Mouse (Mus musculus) liver, embryonic 11.5 days (tissue): ENCODE measurements at regions not wholly inside any gene's neighbourhood (a gene's known extent, or its start where the extent isn't known, plus 50 kb on each side); places are given as distances from the start of the nearest gene placed in this dataset.
A peak's percentile ranks its signal among the peaks of the same experiment; 100 is the strongest.

ENCODE experiments used
- ATAC-seq: fragments of 200-750 bp; cut with Nextera tagmentation; replicated peaks from 2 replicates; pipeline ENCODE4 v1.8.0; 2017; ENCODE audit warnings: moderate number of reproducible peaks, mild to moderate bottlenecking, moderate TSS enrichment, moderate library complexity; ENCODE audit not compliant: low FRiP score
- DNase-seq: peaks from one replicate; pipeline ENCODE4 v3.0.0-alpha.2; 2017; ENCODE audit warnings: low spot score
- H3K27ac ChIP-seq: fragments of 300-500 bp; sonication (generic); 2 replicates; pipeline ENCODE4 v1.5.1; 2014; ENCODE audit warnings: mild to moderate bottlenecking, low read depth, low read length, control low read depth
- H3K27me3 ChIP-seq: fragments of 300-500 bp; sonication (generic); replicated peaks from 2 replicates; pipeline ENCODE4 v1.6.1; 2014; ENCODE audit warnings: low read length, mixed read lengths; ENCODE audit not compliant: control insufficient read depth, insufficient read depth
- H3K36me3 ChIP-seq: fragments of 300-500 bp; sonication (generic); 2 replicates; pipeline ENCODE4 v1.6.1; 2014; ENCODE audit warnings: mild to moderate bottlenecking, low read length, moderate library complexity, mixed read lengths; ENCODE audit not compliant: control insufficient read depth, insufficient read depth
- H3K4me1 ChIP-seq: fragments of 300-500 bp; sonication (generic); replicated peaks from 2 replicates; pipeline ENCODE4 v1.6.1; 2014; ENCODE audit warnings: low read length, mixed read lengths; ENCODE audit not compliant: control insufficient read depth, insufficient read depth
- H3K4me2 ChIP-seq: fragments of 300-500 bp; sonication (generic); 2 replicates; pipeline ENCODE4 v1.6.1; 2014; ENCODE audit warnings: mild to moderate bottlenecking, control low read depth, moderate library complexity
- H3K4me3 ChIP-seq: fragments of 300-500 bp; sonication (generic); 2 replicates; pipeline ENCODE4 v1.5.1; 2014; ENCODE audit warnings: low read depth, low read length, control low read depth
- H3K9ac ChIP-seq: fragments of 300-500 bp; sonication (generic); 2 replicates; pipeline ENCODE4 v1.6.1; 2014; ENCODE audit warnings: low read depth, low read length, control low read depth
- H3K9me3 ChIP-seq: fragments of 300-500 bp; sonication (generic); 2 replicates; pipeline ENCODE4 v1.6.1; 2016; ENCODE audit warnings: low read length, inconsistent platforms, mixed read lengths; ENCODE audit not compliant: control insufficient read depth
- WGBS: fragments of 180-500 bp; shearing (Covaris S2); extraction: QIAGEN DNeasy Blood & Tissue Kit; methylation state at CpG from one replicate; pipeline ENCODE4 v1.1.7; 2014; 5-methylcytosine and 5-hydroxymethylcytosine counted together

DNA sequence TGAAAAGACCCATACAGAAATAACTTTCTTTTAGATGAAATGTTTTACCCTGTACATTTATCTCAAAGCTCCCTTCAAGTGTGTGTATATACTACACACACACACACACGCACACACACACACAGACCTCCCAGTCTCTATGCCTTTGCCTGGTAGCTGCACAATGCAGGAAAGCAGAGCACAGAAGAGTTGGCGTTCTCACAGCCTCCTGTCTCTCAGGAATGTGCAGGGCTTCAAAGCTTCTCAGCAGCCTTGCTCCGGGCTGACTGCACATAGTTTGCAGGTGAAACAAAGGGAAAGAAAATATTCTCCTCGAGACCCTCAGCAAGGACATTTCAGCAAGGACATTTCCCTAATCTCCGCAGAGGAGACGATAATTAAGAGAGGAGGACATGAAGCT is 139.0 kb upstream of the Ntm start:
- Histone ChIP-seq H3K27ac (no peak overlapping the region), H3K9ac (no peak overlapping the region)

DNA sequence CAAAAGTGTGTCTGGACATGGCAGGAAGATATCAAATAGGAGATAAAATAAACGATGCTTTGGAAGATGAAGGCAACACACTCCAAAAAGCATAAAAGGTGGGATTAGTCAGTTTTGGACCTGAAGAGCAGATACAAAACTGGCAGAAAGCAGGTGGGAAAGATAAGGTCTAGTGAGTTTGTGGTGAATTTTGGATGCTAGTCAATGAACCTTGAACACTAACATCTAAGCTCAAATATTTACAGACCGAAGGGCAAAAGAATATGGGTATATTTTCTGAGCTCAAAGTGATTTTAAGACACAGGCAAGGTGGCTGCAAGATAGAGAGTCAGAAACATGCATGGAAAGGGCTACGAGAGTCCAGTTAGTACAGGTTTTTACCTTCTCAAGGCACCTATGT is 159.4 kb upstream of the Ntm start:
- DNase-seq (no peak), ATAC-seq (no peak)
- H3K36me3 ChIP-seq = no peaks in the 10 kb centered on the region
- H3K9me3 ChIP-seq = no peaks in the 10 kb centered on the region
- no peak overlapping the region for H3K4me3 ChIP-seq
- H3K27ac ChIP-seq = no peak overlapping the region
- WGBS = 78% methylated on average over 3 of the region's 3 CpGs
- no peak overlapping the region for H3K9ac ChIP-seq
- no peak overlapping the region for H3K4me2 ChIP-seq
- H3K27me3 ChIP-seq = no peaks in the 10 kb centered on the region
- no peaks in the 10 kb centered on the region for H3K4me1 ChIP-seq

More for the DNA sequence above, 139.0 kb upstream of the Ntm start:
- no peaks in the 10 kb centered on the region for H3K36me3 ChIP-seq
- WGBS = 68% methylated on average over 6 of the region's 6 CpGs
- ATAC-seq (no peak), DNase-seq (no peak)
- H3K4me2 ChIP-seq = no peak overlapping the region
- no peaks in the 10 kb centered on the region for H3K9me3 ChIP-seq
- no peak overlapping the region for H3K4me3 ChIP-seq
- no peaks in the 10 kb centered on the region for H3K27me3 ChIP-seq
- no peaks in the 10 kb centered on the region for H3K4me1 ChIP-seq

GRCm38 (mm10) chr9:30129151-30129550 is 166.2 kb upstream of the Ntm start:
- Histone ChIP-seq H3K4me3 (no peak overlapping the region), H3K36me3 (no peaks in the 10 kb centered on the region), H3K9ac (no peak overlapping the region), H3K27ac (no peak overlapping the region), H3K4me2 (no peak overlapping the region), H3K27me3 (no peaks in the 10 kb centered on the region), H3K4me1 (no peaks in the 10 kb centered on the region), H3K9me3 (no peaks in the 10 kb centered on the region)
- no peak for DNase-seq
- ATAC-seq = no peak
- WGBS = 76% methylated on average over 6 of the region's 6 CpGs

GRCm38 (mm10) chr9:30131626-30132025 is 168.7 kb upstream of the Ntm start:
- ATAC-seq (no peak), DNase-seq (no peak)
- no peak overlapping the region for H3K4me3 ChIP-seq
- no peak overlapping the region for H3K27ac ChIP-seq
- H3K9me3 ChIP-seq = no peaks in the 10 kb centered on the region
- no peak overlapping the region for H3K4me2 ChIP-seq
- H3K27me3 ChIP-seq = no peaks in the 10 kb centered on the region
- no peak overlapping the region for H3K9ac ChIP-seq
- 78% methylated on average over 2 of the region's 2 CpGs for WGBS
- H3K36me3 ChIP-seq = no peaks in the 10 kb centered on the region
- H3K4me1 ChIP-seq = no peaks in the 10 kb centered on the region

DNA sequence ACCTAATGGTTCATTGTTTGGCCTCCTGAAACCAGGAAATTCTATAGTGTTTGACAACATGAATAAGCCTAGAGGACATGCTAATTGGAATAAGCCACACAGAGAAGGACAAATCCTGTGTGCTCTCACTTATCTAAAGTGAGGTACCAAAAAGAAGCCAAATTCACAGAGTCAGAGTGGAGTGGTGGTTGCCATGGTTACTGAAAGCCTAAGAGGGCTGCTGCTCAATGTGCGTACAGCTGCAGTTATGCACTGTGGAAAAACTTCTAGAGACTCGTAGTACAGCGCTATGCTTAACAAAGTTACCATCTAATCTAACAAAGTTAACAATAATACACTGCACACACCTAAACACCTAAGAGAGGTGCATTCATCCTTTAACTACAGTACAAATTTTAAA is 171.4 kb upstream of the Ntm start:
- no peak for ATAC-seq
- Histone ChIP-seq H3K9ac (no peak overlapping the region), H3K4me2 (no peak overlapping the region), H3K27ac (no peak overlapping the region), H3K27me3 (no peaks in the 10 kb centered on the region), H3K4me3 (no peak overlapping the region), H3K36me3 (no peaks in the 10 kb centered on the region), H3K9me3 (no peaks in the 10 kb centered on the region), H3K4me1 (no peaks in the 10 kb centered on the region)
- 76% methylated on average over 3 of the region's 3 CpGs for WGBS
- no peak for DNase-seq

DNA sequence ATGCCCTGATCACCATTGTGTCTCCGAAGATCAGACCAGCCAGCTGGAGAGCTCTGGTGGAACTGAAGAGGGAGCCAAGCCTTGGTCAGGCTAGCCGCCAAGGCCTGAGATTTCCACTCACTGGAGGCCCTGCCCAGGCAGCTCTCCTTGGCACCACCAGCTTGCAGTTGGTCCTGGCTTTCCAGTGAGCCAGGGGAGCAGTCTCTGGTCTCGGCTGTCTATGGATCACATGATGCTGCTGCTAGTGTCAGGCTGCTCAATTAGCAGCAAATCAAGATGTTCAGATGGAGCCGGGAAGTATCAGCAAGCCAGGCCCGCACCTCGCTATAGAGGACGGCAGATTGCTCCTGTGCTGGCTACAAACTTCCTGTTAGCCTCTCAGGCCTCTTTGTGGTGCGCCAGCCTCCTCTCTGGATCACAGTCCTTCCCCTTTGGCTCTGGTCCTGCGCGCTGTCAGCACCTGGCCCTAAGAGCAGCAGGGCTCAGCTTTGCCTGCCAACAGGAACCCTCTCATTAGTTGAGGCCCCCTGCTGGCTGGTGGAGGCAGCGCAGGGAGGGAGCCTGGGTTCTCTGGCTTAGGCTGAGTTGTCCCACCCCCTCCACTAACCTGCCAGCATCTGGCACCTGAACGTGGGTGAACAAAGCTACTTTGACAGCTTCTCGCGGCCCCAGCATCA is 174.8 kb upstream of the Ntm start:
- DNase-seq = peak; percentile 54
- no peaks in the 10 kb centered on the region for H3K9me3 ChIP-seq
- no peak overlapping the region for H3K27ac ChIP-seq
- no peak overlapping the region for H3K4me2 ChIP-seq
- H3K9ac ChIP-seq = no peak overlapping the region
- H3K27me3 ChIP-seq = no peaks in the 10 kb centered on the region
- H3K36me3 ChIP-seq = no peaks in the 10 kb centered on the region
- no peaks in the 10 kb centered on the region for H3K4me1 ChIP-seq
- H3K4me3 ChIP-seq = no peak overlapping the region
- 22% methylated on average over 14 of the region's 14 CpGs for WGBS
- no peak for ATAC-seq

GRCm38 (mm10) chr9:30140188-30140587 is 177.2 kb upstream of the Ntm start:
- no peaks in the 10 kb centered on the region for H3K4me1 ChIP-seq
- no peaks in the 10 kb centered on the region for H3K36me3 ChIP-seq
- H3K4me3 ChIP-seq = no peak overlapping the region
- H3K4me2 ChIP-seq = no peak overlapping the region
- ATAC-seq (no peak), DNase-seq (no peak)
- 58% methylated on average over 3 of the region's 3 CpGs for WGBS
- H3K27me3 ChIP-seq = no peaks in the 10 kb centered on the region
- no peak overlapping the region for H3K9ac ChIP-seq
- H3K9me3 ChIP-seq = no peaks in the 10 kb centered on the region
- no peak overlapping the region for H3K27ac ChIP-seq

DNA sequence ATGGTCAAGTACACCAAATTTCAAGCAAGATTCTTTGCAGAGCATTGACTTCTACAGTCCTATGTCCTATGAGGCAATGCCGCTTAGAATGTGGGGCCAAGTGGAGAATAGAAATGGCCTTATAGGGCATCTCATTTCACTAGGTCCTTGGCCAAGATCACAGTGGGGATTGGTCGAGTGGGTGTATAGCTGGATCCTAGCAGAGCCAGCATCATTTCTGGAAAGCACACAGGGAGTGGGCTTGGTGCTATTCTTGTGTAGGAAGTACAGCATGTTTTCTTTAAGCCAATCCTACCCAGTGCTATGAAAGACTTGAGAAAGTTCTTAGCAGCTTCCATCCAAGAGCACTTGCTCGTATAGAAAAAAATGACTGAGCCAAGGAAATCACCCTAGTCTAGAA is 178.2 kb upstream of the Ntm start:
- no peak for ATAC-seq
- H3K9ac ChIP-seq = no peak overlapping the region
- H3K4me1 ChIP-seq = no peaks in the 10 kb centered on the region
- H3K36me3 ChIP-seq = no peaks in the 10 kb centered on the region
- H3K9me3 ChIP-seq = no peaks in the 10 kb centered on the region
- no peaks in the 10 kb centered on the region for H3K27me3 ChIP-seq
- WGBS = 76% methylated on average over 3 of the region's 3 CpGs
- no peak for DNase-seq
- H3K4me3 ChIP-seq = no peak overlapping the region
- no peak overlapping the region for H3K4me2 ChIP-seq
- H3K27ac ChIP-seq = no peak overlapping the region

GRCm38 (mm10) chr9:30142806-30143458 is 180.0 kb upstream of the Ntm start:
- H3K4me3 ChIP-seq = no peak overlapping the region
- no peaks in the 10 kb centered on the region for H3K36me3 ChIP-seq
- ATAC-seq = no peak
- no peaks in the 10 kb centered on the region for H3K27me3 ChIP-seq
- 80% methylated on average over 10 of the region's 10 CpGs for WGBS
- H3K27ac ChIP-seq = no peak overlapping the region
- H3K9ac ChIP-seq = no peak overlapping the region
- H3K9me3 ChIP-seq = no peaks in the 10 kb centered on the region
- H3K4me1 ChIP-seq = no peaks in the 10 kb centered on the region
- H3K4me2 ChIP-seq = no peak overlapping the region
- no peak for DNase-seq
